In genomic region chr8:128654365-128655099, GRCm38 (mm10) we compare ENCODE assay signal across 8 mouse cellular contexts. TPM values are rescaled to one million over a fixed set of nuclear protein-coding genes. Genes with fewer than 3 reads are reported as not detected.
A peak's percentile ranks its signal among the peaks of the same experiment; 100 is the strongest.
DNase-seq lines count a peak whose midpoint lies in the region; ATAC-seq and TF ChIP-seq lines count a peak whose summit lies in the region.

No protein-coding gene starts in this region.

- H3K27ac ChIP-seq in bone marrow macrophage, adult 2 months (ENCODE audit: insufficient read depth, low read depth, low read length) = peak overlapping the region; percentile 100
- H3K27ac ChIP-seq in embryonic fibroblast, embryonic 13.5 days (ENCODE audit: insufficient read depth, low read length) = peak overlapping the region; percentile 99
- peak overlapping the region; percentile 99 for H3K27ac ChIP-seq in heart, embryonic 13.5 days (replicated peaks)
- peak overlapping the region; percentile 91 for H3K27ac ChIP-seq in kidney, postnatal 0 days
- H3K27ac ChIP-seq in liver, embryonic 11.5 days (ENCODE audit: low read depth, low read length) = peak overlapping the region; percentile 89
- peak overlapping the region; percentile 95 for H3K27ac ChIP-seq in stomach, embryonic 14.5 days (ENCODE audit: low read length)

- peak overlapping the region; percentile 67 for H3K4me2 ChIP-seq in heart, embryonic 13.5 days
- H3K4me2 ChIP-seq in kidney, postnatal 0 days (ENCODE audit: low read length) = peak overlapping the region; percentile 52
- H3K4me2 ChIP-seq in liver, embryonic 11.5 days = peak overlapping the region; percentile 79
- H3K4me2 ChIP-seq in stomach, embryonic 14.5 days (replicated peaks; ENCODE audit: low read depth, low read length) = peak overlapping the region; percentile 42

- TF ChIP-seq POLR2A in bone marrow macrophage, adult 2 months (IDR thresholded peaks at IDR 0.05; ENCODE audit: borderline replicate concordance, low read depth, low read length) = no peak
- TF ChIP-seq POLR2A in embryonic fibroblast, embryonic 13.5 days (IDR thresholded peaks at IDR 0.05; ENCODE audit: low read depth, low read length) = peak; percentile 80

- 2% methylated on average over 16 of the region's 16 CpGs for WGBS in heart, embryonic 13.5 days
- WGBS in kidney, postnatal 0 days = under 1% methylated on average over 16 of the region's 16 CpGs
- WGBS in liver, embryonic 11.5 days = 6% methylated on average over 16 of the region's 16 CpGs
- WGBS in stomach, embryonic 14.5 days = 4% methylated on average over 16 of the region's 16 CpGs

- peak; percentile 94 for DNase-seq in 416B (ENCODE audit: low read depth)
- peak; percentile 92 for DNase-seq in kidney, postnatal 0 days (ENCODE audit: low spot score)
- DNase-seq in liver, embryonic 11.5 days (ENCODE audit: low spot score) = peak; percentile 72

- H3K27me3 ChIP-seq in heart, embryonic 13.5 days (replicated peaks) = no peaks in the 10 kb centered on the region
- H3K27me3 ChIP-seq in kidney, postnatal 0 days (ENCODE audit: insufficient read depth, low read length) = no peaks in the 10 kb centered on the region
- H3K27me3 ChIP-seq in liver, embryonic 11.5 days (replicated peaks; ENCODE audit: control insufficient read depth, insufficient read depth, low read length) = no peaks in the 10 kb centered on the region
- no peaks in the 10 kb centered on the region for H3K27me3 ChIP-seq in stomach, embryonic 14.5 days (ENCODE audit: control insufficient read depth, insufficient read depth, low read length)

- H3K9me3 ChIP-seq in heart, embryonic 13.5 days = no peaks in the 10 kb centered on the region
- H3K9me3 ChIP-seq in kidney, postnatal 0 days (replicated peaks; ENCODE audit: low read length) = no peaks in the 10 kb centered on the region
- H3K9me3 ChIP-seq in liver, embryonic 11.5 days (ENCODE audit: control insufficient read depth, low read length) = no peaks in the 10 kb centered on the region
- 0 out of 2 replicates have a peak, but pooled peaks cover 5% of the 10 kb centered on the region for H3K9me3 ChIP-seq in stomach, embryonic 14.5 days (ENCODE audit: control insufficient read depth, low read depth, low read length)

- peak overlapping the region; percentile 56 for H3K4me3 ChIP-seq in bone marrow macrophage, adult 2 months (ENCODE audit: insufficient read depth, low read length)
- peak overlapping the region; percentile 6 for H3K4me3 ChIP-seq in embryonic fibroblast, embryonic 13.5 days (ENCODE audit: insufficient read depth, low read length)
- H3K4me3 ChIP-seq in heart, embryonic 13.5 days = peak overlapping the region; percentile 41
- no peak overlapping the region; the same call in 1 of the 2 replicates for H3K4me3 ChIP-seq in kidney, postnatal 0 days (replicated peaks; ENCODE audit: low read depth, low read length)
- H3K4me3 ChIP-seq in liver, embryonic 11.5 days (ENCODE audit: low read depth, low read length) = peak overlapping the region; percentile 41
- no peak overlapping the region for H3K4me3 ChIP-seq in stomach, embryonic 14.5 days (ENCODE audit: low read depth, low read length)

- peak overlapping the region; percentile 79 for H3K9ac ChIP-seq in heart, embryonic 13.5 days
- H3K9ac ChIP-seq in kidney, postnatal 0 days (ENCODE audit: low read depth, low read length) = 0 out of 2 replicates have a peak overlapping the region, but pooled peaks have one; percentile 36
- H3K9ac ChIP-seq in liver, embryonic 11.5 days (ENCODE audit: low read depth, low read length) = peak overlapping the region; percentile 62
- H3K9ac ChIP-seq in stomach, embryonic 14.5 days (replicated peaks; ENCODE audit: low read depth, low read length) = no peak overlapping the region

- H3K36me3 ChIP-seq in heart, embryonic 13.5 days = no peaks in the 10 kb centered on the region
- H3K36me3 ChIP-seq in kidney, postnatal 0 days (ENCODE audit: insufficient read depth, low read length) = no peaks in the 10 kb centered on the region
- H3K36me3 ChIP-seq in liver, embryonic 11.5 days (ENCODE audit: control insufficient read depth, insufficient read depth, low read length) = no peaks in the 10 kb centered on the region
- H3K36me3 ChIP-seq in stomach, embryonic 14.5 days (ENCODE audit: control insufficient read depth, insufficient read depth, low read length) = no peaks in the 10 kb centered on the region

- peaks cover 18% of the 10 kb centered on the region for H3K4me1 ChIP-seq in bone marrow macrophage, adult 2 months (ENCODE audit: control insufficient read depth, insufficient read depth, low read length)
- H3K4me1 ChIP-seq in embryonic fibroblast, embryonic 13.5 days (ENCODE audit: control insufficient read depth, insufficient read depth, low read length) = peaks cover 7% of the 10 kb centered on the region
- peaks cover 38% of the 10 kb centered on the region for H3K4me1 ChIP-seq in heart, embryonic 13.5 days
- no peaks in the 10 kb centered on the region for H3K4me1 ChIP-seq in kidney, postnatal 0 days (replicated peaks; ENCODE audit: insufficient read depth, low read length)
- H3K4me1 ChIP-seq in liver, embryonic 11.5 days (replicated peaks; ENCODE audit: control insufficient read depth, insufficient read depth, low read length) = peaks cover 8% of the 10 kb centered on the region
- peaks cover 3% of the 10 kb centered on the region; the same call in 1 of the 2 replicates for H3K4me1 ChIP-seq in stomach, embryonic 14.5 days (ENCODE audit: control insufficient read depth, insufficient read depth, low read length)

- ATAC-seq in heart, embryonic 13.5 days (ENCODE audit: extremely low read depth, insufficient number of reproducible peaks, low FRiP score, low TSS enrichment) = peak; percentile 81
- ATAC-seq in kidney, postnatal 0 days (replicated peaks; ENCODE audit: low FRiP score, low read depth) = peak; percentile 92
- peak; percentile 88 for ATAC-seq in liver, embryonic 11.5 days (replicated peaks; ENCODE audit: low FRiP score)
- ATAC-seq in monocyte, adult 5-6 weeks (replicated peaks; ENCODE audit: insufficient number of reproducible peaks, low FRiP score, low TSS enrichment, poor library complexity, severe bottlenecking) = peak; percentile 80
- peak; percentile 92 for ATAC-seq in stomach, embryonic 14.5 days (ENCODE audit: insufficient number of reproducible peaks, insufficient read depth, low FRiP score, low read depth)

- no peak for TF ChIP-seq CTCF in bone marrow macrophage, adult 2 months (IDR thresholded peaks at IDR 0.05; ENCODE audit: low read depth, low read length)
- TF ChIP-seq CTCF in embryonic fibroblast, embryonic 13.5 days (IDR thresholded peaks at IDR 0.05; ENCODE audit: borderline replicate concordance, insufficient read depth, low read length) = no peak
- TF ChIP-seq CTCF in kidney, postnatal 0 days (IDR thresholded peaks at IDR 0.05; ENCODE audit: low read depth) = no peak

RNA-seq across cellular contexts. Expression of gene Itgb1, which starts 30.9 kb away (rescaled TPM):
- 256 and 284 TPM in 2 replicates for polyA plus RNA-seq in bone marrow macrophage, adult 2 months (2012; ENCODE audit: insufficient read depth, insufficient read length, missing spikeins)
- 1,192 and 1,667 TPM in 2 replicates for polyA plus RNA-seq in embryonic fibroblast, embryonic 13.5 days (2011; ENCODE audit: insufficient read length, low read depth, missing spikeins)
- 304 and 322 TPM in 2 replicates for polyA plus RNA-seq in heart, embryonic 13.5 days (2015; fragmentation: Nextera tagmentation; extraction: Ambion mirVana)
- 302 and 312 TPM in 2 replicates for polyA plus RNA-seq in kidney, postnatal 0 days (2015; fragmentation: Nextera tagmentation; extraction: Ambion mirVana)
- 194 and 220 TPM in 2 replicates for polyA plus RNA-seq in liver, embryonic 11.5 days (2014; fragmentation: Nextera tagmentation; extraction: Ambion mirVana)
- 769 to 823 TPM (median 817 TPM) in 3 replicates for total RNA-seq in monocyte, adult 5-6 weeks (2017)
- polyA plus RNA-seq in stomach, embryonic 14.5 days (2014; fragmentation: Nextera tagmentation; extraction: Ambion mirVana) = 317 and 368 TPM in 2 replicates

Comparison
In these comparisons a context has a peak if more than half of its experiments do, and no peak if none do; other contexts are left out.
1. H3K4me3 ChIP-seq: peak in bone marrow macrophage, adult 2 months (single experiment), embryonic fibroblast, embryonic 13.5 days (single experiment), heart, embryonic 13.5 days (single experiment) and liver, embryonic 11.5 days (single experiment); none in kidney, postnatal 0 days (single experiment) and stomach, embryonic 14.5 days (single experiment).
2. Peak in every context shown above with its lines, with median percentiles within 50 percentile points of each other: DNase-seq, H3K27ac ChIP-seq, ATAC-seq and H3K4me2 ChIP-seq.